Mouse (Mus musculus) erythroblast, embryonic 14.5 days (primary cell): ENCODE data around the gene Magi1.

Source experiments
- GATA1 ChIP-seq: IDR thresholded peaks from 2 replicates; pipeline ENCODE4 v1.6.1; 2012; ENCODE audit warnings: low read length, inconsistent platforms, mixed read lengths
- TAL1 ChIP-seq: IDR thresholded peaks from 3 replicates; pipeline ENCODE4 v1.6.1; 2012; ENCODE audit warnings: low read length, inconsistent platforms, mixed read lengths

- no peak for TF ChIP-seq GATA1
- TF ChIP-seq TAL1, result no peak
Observed at GRCm38 (mm10) chr6:94327143-94327542, 43.4 kb upstream of the Magi1 start.
